Comparison of ENCODE assay signal across 20 mouse cellular contexts in the genomic region with DNA sequence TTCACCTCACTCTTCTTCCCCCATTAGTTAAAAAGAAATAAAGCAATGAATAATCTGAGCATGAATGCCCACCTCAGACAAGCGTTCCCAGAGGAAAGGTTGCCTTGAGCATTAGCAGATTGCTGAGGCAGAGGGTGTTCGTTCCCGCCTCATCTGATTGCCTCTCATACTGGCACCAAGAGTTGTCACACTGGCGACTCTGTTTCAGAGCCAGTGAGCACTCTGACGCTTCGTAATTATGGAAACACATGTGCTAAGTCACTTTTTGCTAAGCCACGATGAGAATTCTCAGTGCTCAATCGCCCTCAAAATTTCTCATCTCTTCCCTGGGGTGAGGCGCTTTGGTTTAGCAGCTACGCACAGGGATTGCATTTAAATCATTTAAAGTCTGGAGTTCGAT.
"Had no signal": no experiment of that assay in that cellular context is flagged by ENCODE, and none has a peak within 500 bp of the region (broad histone marks: within the 10 kb centered on the region; RNA-seq: fewer than 3 reads in every experiment).

No protein-coding gene starts in this region.

- H3K36me3 ChIP-seq: limb, embryonic 12.5 days; limb, embryonic 15.5 days; midbrain, embryonic 15.5 days; neural tube, embryonic 13.5 days; stomach, embryonic 15.5 days had no signal

- H3K4me1 ChIP-seq: limb, embryonic 12.5 days; limb, embryonic 15.5 days; midbrain, embryonic 15.5 days; stomach, embryonic 15.5 days had no signal

- H3K27me3 ChIP-seq: limb, embryonic 12.5 days; limb, embryonic 15.5 days; midbrain, embryonic 15.5 days; neural tube, embryonic 13.5 days; stomach, embryonic 15.5 days had no signal

- H3K4me2 ChIP-seq: limb, embryonic 12.5 days; limb, embryonic 15.5 days; liver, embryonic 11.5 days; lung, embryonic 14.5 days; midbrain, embryonic 15.5 days; neural tube, embryonic 13.5 days; stomach, embryonic 15.5 days had no signal

- DNase-seq: kidney, postnatal 25 days; layer of hippocampus, adult 9-11 months; liver, postnatal 0 days; lung, embryonic 14.5 days; retina, postnatal 1 day; right cerebral cortex, postnatal 25 days; spleen, adult 18-20 months; thymus, postnatal 25 days had no signal

- H3K27ac ChIP-seq: kidney, postnatal 0 days; layer of hippocampus, adult 2 months; limb, embryonic 12.5 days; limb, embryonic 15.5 days; liver, embryonic 14.5 days; macrophage; midbrain, embryonic 15.5 days; neural tube, embryonic 13.5 days; stomach, embryonic 15.5 days had no signal

- H3K9ac ChIP-seq: limb, embryonic 12.5 days; limb, embryonic 15.5 days; liver, embryonic 14.5 days; liver, postnatal 0 days; lung, embryonic 14.5 days; midbrain, embryonic 15.5 days; neural tube, embryonic 13.5 days; stomach, embryonic 15.5 days had no signal

- ATAC-seq: liver, postnatal 0 days; lung, postnatal 0 days; midbrain, embryonic 15.5 days had no signal

- H3K4me3 ChIP-seq: layer of hippocampus, adult 2 months; limb, embryonic 12.5 days; limb, embryonic 15.5 days; midbrain, embryonic 15.5 days; myocyte; neural tube, embryonic 13.5 days; stomach, embryonic 15.5 days had no signal

- H3K9me3 ChIP-seq: limb, embryonic 12.5 days; limb, embryonic 15.5 days; midbrain, embryonic 15.5 days; neural tube, embryonic 13.5 days; stomach, embryonic 15.5 days had no signal
